Mouse (Mus musculus): ENCODE measurements around the gene Rsu1. TPM values are rescaled to one million over a fixed set of nuclear protein-coding genes. Genes with fewer than 3 reads are reported as not detected.
"Not testable (repeated sequence)": the region's sequence is repeated elsewhere in the genome, so short reads cannot be mapped to it uniquely, and the experiment has no call there.

Gene Rsu1
- polyA plus RNA-seq, 1 experiment = 43.8 TPM

GRCm38 (mm10) chr2:13202805-13203475 lies 68.3 kb downstream of the Rsu1 start:
- TF ChIP-seq POLR2A (IDR thresholded peaks at IDR 0.05; ENCODE audit: extremely low read depth, insufficient read depth, low read length) (no peak), CTCF (IDR thresholded peaks at IDR 0.05; ENCODE audit: extremely low read depth, insufficient read depth, low read length) (no peak)
- Histone ChIP-seq H3K4me1 (ENCODE audit: control insufficient read depth, insufficient read depth, low read length) (peaks cover 2% of the 10 kb centered on the region; the same call in 1 of the 2 replicates), H3K4me3 (ENCODE audit: insufficient read depth, low read length) (no peak overlapping the region), H3K27ac (ENCODE audit: insufficient read depth, low read length) (no peak overlapping the region)

DNA sequence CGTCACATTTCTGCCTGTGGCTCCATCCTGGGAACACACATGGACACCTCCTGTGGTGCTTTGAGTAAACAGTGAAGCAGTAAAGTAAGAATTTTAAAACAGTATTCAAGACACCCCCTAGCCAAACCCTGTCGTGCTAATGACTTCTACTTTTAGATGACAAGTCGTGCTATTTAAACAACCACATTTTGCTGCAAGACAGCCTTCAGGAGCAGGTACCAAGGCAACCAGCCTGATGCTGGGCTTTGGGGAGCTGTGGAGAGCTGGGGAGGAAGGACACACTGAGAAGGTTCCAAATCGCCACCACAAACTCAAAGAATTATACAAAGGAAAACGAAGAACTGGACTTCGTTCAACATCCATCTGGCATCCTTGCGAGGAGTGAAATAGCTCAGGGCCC lies 71.5 kb downstream of the Rsu1 start:
- Histone ChIP-seq H3K4me3 (ENCODE audit: insufficient read depth, low read length) (no peak overlapping the region), H3K27ac (ENCODE audit: insufficient read depth, low read length) (no peak overlapping the region), H3K4me1 (ENCODE audit: control insufficient read depth, insufficient read depth, low read length) (peaks cover 2% of the 10 kb centered on the region; the same call in 1 of the 2 replicates)
- TF ChIP-seq CTCF (IDR thresholded peaks at IDR 0.05; ENCODE audit: extremely low read depth, insufficient read depth, low read length) (no peak), POLR2A (IDR thresholded peaks at IDR 0.05; ENCODE audit: extremely low read depth, insufficient read depth, low read length) (no peak)

- TF ChIP-seq CTCF (IDR thresholded peaks at IDR 0.05; ENCODE audit: extremely low read depth, insufficient read depth, low read length) (no peak), POLR2A (IDR thresholded peaks at IDR 0.05; ENCODE audit: extremely low read depth, insufficient read depth, low read length) (no peak)
- peaks cover 2% of the 10 kb centered on the region; the same call in 1 of the 2 replicates for H3K4me1 ChIP-seq (ENCODE audit: control insufficient read depth, insufficient read depth, low read length)
- H3K4me3 ChIP-seq (ENCODE audit: insufficient read depth, low read length) = no peak overlapping the region
- no peak overlapping the region for H3K27ac ChIP-seq (ENCODE audit: insufficient read depth, low read length)
Observed at GRCm38 (mm10) chr2:13199033-13199432, 72.2 kb downstream of the Rsu1 start.

DNA sequence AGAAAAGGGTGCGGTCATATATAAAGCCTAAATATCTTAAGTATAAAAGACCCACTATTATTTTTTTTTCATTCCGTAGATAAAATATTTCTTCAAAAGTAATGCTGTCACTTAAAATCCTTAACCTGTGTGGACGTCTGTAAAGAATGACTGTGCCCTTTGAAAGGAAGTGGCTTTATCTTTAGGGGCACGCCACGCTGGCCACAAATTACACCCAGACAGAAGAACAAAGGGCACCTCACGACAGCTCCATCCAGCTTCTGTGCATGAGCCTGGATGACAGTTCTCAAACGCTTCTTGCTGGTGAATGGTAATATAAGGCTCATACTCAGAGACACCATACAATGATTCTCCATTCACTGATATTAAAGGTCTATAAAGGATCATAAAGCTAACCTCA lies 75.7 kb downstream of the Rsu1 start:
- TF ChIP-seq CTCF (IDR thresholded peaks at IDR 0.05; ENCODE audit: extremely low read depth, insufficient read depth, low read length) (no peak), POLR2A (IDR thresholded peaks at IDR 0.05; ENCODE audit: extremely low read depth, insufficient read depth, low read length) (no peak)
- H3K4me3 ChIP-seq (ENCODE audit: insufficient read depth, low read length) = no peak overlapping the region
- H3K4me1 ChIP-seq (ENCODE audit: control insufficient read depth, insufficient read depth, low read length) = peaks cover 2% of the 10 kb centered on the region; the same call in 1 of the 2 replicates
- no peak overlapping the region for H3K27ac ChIP-seq (ENCODE audit: insufficient read depth, low read length)

DNA sequence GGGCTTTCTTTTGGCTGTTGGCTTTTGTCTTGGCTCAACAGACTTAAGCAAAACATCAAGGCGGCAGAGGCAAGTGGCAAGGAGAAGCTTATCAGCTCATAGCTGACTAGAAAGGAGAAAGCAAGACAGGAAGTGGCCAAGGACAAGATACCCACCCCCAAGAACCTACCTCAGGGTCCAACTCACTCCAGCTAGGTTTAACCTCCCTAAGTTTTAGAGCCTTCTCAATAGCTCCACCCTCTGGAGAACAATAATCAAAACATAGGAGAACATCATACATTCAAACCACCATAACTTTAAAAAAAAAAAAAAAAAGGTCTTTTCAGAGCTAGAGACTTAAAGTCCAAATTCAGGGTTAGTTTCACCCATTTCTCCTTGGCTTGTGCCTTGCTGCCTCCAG lies 79.1 kb downstream of the Rsu1 start:
- Histone ChIP-seq H3K4me1 (ENCODE audit: control insufficient read depth, insufficient read depth, low read length) (no peaks in the 10 kb centered on the region; the same call in 1 of the 2 replicates), H3K4me3 (ENCODE audit: insufficient read depth, low read length) (no peak overlapping the region), H3K27ac (ENCODE audit: insufficient read depth, low read length) (no peak overlapping the region)
- TF ChIP-seq CTCF (IDR thresholded peaks at IDR 0.05; ENCODE audit: extremely low read depth, insufficient read depth, low read length) (no peak), POLR2A (IDR thresholded peaks at IDR 0.05; ENCODE audit: extremely low read depth, insufficient read depth, low read length) (no peak)

DNA sequence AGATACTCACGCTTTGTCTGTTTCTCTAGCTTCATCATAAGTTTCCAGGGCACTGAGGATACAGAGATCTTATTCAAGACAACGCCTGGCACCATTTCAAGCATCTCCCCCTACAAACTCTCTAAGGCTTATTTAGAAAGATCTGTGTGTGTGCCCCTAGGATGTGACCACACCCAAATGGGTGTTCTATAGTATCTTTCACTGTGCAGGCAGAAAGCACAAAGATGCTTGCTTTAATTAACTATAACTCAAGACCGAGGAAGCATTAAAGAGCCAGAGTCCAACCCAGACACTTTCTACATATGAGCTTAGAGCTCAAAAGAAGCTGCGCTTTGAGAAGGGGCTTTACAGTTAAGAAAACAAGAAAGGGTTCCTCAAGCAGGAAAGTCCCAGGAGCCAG lies 80.4 kb downstream of the Rsu1 start:
- Histone ChIP-seq H3K4me1 (ENCODE audit: control insufficient read depth, insufficient read depth, low read length) (no peaks in the 10 kb centered on the region; the same call in 1 of the 2 replicates), H3K4me3 (ENCODE audit: insufficient read depth, low read length) (no peak overlapping the region), H3K27ac (ENCODE audit: insufficient read depth, low read length) (no peak overlapping the region)
- TF ChIP-seq POLR2A (IDR thresholded peaks at IDR 0.05; ENCODE audit: extremely low read depth, insufficient read depth, low read length) (no peak), CTCF (IDR thresholded peaks at IDR 0.05; ENCODE audit: extremely low read depth, insufficient read depth, low read length) (no peak)

DNA sequence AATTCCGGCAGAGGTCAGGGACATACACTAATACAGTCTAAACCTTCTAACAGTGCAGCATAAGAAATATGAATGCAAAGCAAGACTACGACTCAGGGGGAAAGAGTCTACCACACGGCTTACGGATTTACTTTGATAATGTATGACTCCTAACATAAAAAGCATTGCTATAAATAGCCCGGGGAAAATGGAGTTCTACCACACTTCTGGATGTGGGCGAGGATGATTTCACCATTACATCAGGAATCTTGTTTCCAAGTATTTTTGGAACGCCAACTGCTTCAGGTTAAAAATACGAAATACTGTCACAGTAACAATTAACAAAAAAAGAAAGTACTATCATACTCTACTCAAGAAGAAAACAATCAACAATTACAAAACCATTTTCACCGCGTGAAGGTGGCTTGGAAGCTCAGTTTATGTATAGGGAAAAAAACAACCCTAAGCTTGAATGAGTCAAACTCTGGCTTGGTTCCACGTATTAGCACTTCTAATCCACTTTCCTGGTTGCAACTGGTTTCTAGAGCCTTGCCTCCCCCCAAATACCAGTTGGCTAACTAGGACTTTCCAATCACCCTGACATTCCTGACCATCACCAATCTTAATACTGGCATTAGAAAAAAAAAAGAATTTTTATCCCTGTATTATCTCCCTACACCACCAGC lies 82.3 kb downstream of the Rsu1 start:
- Histone ChIP-seq H3K4me3 (ENCODE audit: insufficient read depth, low read length) (no peak overlapping the region), H3K4me1 (ENCODE audit: control insufficient read depth, insufficient read depth, low read length) (no peaks in the 10 kb centered on the region; the same call in 1 of the 2 replicates), H3K27ac (ENCODE audit: insufficient read depth, low read length) (0 out of 2 replicates have a peak overlapping the region, but pooled peaks have one; percentile 13)

DNA sequence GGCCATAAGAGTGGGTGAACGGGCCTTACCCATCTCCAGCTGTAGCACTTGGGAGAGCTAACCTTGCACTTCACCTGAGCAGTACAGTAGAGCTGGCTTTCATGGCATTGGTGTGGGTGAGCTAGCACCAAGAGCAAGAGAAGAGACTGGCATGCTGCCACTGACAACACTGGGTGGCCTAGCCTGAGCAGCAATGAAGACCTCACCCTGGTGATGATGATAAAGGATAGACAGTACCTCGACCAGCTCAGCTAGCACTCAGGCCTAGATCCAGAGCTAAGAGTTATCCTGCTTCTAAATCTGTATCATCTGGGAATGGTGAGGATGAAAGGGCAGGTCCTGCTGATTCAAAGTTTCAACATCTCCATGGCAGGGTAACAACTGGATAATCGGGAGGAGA lies 88.1 kb downstream of the Rsu1 start:
- TF ChIP-seq POLR2A (IDR thresholded peaks at IDR 0.05; ENCODE audit: extremely low read depth, insufficient read depth, low read length) (no peak), CTCF (IDR thresholded peaks at IDR 0.05; ENCODE audit: extremely low read depth, insufficient read depth, low read length) (no peak)
- Histone ChIP-seq H3K27ac (ENCODE audit: insufficient read depth, low read length) (no peak overlapping the region), H3K4me1 (ENCODE audit: control insufficient read depth, insufficient read depth, low read length) (no peaks in the 10 kb centered on the region), H3K4me3 (ENCODE audit: insufficient read depth, low read length) (no peak overlapping the region)

More for the DNA sequence above, 82.3 kb downstream of the Rsu1 start:
- TF ChIP-seq CTCF (IDR thresholded peaks at IDR 0.05; ENCODE audit: extremely low read depth, insufficient read depth, low read length) (no peak), POLR2A (IDR thresholded peaks at IDR 0.05; ENCODE audit: extremely low read depth, insufficient read depth, low read length) (no peak)

GRCm38 (mm10) chr2:13181899-13182298 lies 89.3 kb downstream of the Rsu1 start:
- not testable (repeated sequence) for H3K4me3 ChIP-seq (ENCODE audit: insufficient read depth, low read length); H3K27ac ChIP-seq (ENCODE audit: insufficient read depth, low read length); H3K4me1 ChIP-seq (ENCODE audit: control insufficient read depth, insufficient read depth, low read length)

Measured in cortical plate, adult 2 months (tissue).